In the genomic region with DNA sequence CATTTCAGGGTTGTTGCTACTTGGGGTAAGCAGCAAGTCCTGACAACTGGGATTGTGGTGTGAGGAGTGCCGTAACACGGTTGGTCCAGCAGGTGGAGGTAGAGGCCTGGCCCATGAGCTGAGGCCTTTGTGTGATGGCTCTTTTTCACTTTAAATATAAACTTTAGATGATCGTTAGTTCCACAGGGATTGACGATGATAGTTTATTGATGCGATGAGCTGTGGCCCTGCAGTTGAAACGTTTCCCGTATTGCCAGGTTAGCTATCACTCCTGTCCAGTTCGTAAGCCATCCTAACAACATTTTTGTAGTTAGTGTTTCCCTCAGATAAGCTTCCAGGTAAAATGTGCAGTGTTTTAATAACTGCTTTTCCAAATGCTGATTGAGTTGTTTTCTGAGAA, we compare ENCODE assay signal across 7 mouse cellular contexts. TPM values are rescaled to one million over a fixed set of nuclear protein-coding genes. Genes with fewer than 3 reads are reported as not detected.
DNase-seq lines count a peak whose midpoint lies in the region; ATAC-seq and TF ChIP-seq lines count a peak whose summit lies in the region.

No protein-coding gene starts in this region.

- TF ChIP-seq POLR2A in kidney, adult 2 months (IDR thresholded peaks at IDR 0.05; ENCODE audit: low read depth, low read length) = no peak

- TF ChIP-seq EP300 in liver, embryonic 14.5 days (IDR thresholded peaks at IDR 0.05; ENCODE audit: low read depth) = peak; percentile 96

- no peak overlapping the region for H3K4me3 ChIP-seq in kidney, adult 2 months (ENCODE audit: insufficient read depth, low read depth, low read length)
- no peak overlapping the region for H3K4me3 ChIP-seq in liver, embryonic 14.5 days (ENCODE audit: insufficient read depth in 1 of 2, low read depth in 2 of 2, low read length in 2 of 2)

- H3K4me1 ChIP-seq in kidney, adult 2 months (ENCODE audit: control insufficient read depth, insufficient read depth, low read length) = peaks cover 2% of the 10 kb centered on the region; the same call in 1 of the 2 replicates
- peaks cover 44 to 45% of the 10 kb centered on the region in 2 experiments for H3K4me1 ChIP-seq in liver, embryonic 14.5 days (replicated peaks; ENCODE audit: control insufficient read depth in 2 of 2, insufficient read depth in 2 of 2, low read length in 1 of 2)

- no peaks in the 10 kb centered on the region for H3K27me3 ChIP-seq in kidney, adult 2 months (replicated peaks; ENCODE audit: control insufficient read depth, insufficient read depth, low read length)
- no peaks in the 10 kb centered on the region for H3K27me3 ChIP-seq in liver, embryonic 14.5 days (ENCODE audit: control insufficient read depth, insufficient read depth, low read length)

- H3K4me2 ChIP-seq in liver, embryonic 14.5 days (ENCODE audit: low read depth) = peak overlapping the region; percentile 56

- peak; percentile 78 for DNase-seq in CD4-positive, CD25-positive, alpha-beta regulatory T cell, adult 2 months (ENCODE audit: low read depth, low spot score)
- peak; percentile 39 for DNase-seq in MN1 (ENCODE audit: low spot score)
- DNase-seq in cerebellum, adult 9-11 months = peak; percentile 16
- peak; percentile 43 for DNase-seq in gastrocnemius, postnatal 10 days
- peak; percentile 72 for DNase-seq in kidney, adult 2 months
- DNase-seq in liver, embryonic 14.5 days (ENCODE audit: low read depth in 3 of 3, low spot score in 3 of 3) = peak; percentile 65 to 90 (median 72)
- DNase-seq in ovary, postnatal 14 days (ENCODE audit: low spot score) = peak; percentile 54

- no peaks in the 10 kb centered on the region for H3K9me3 ChIP-seq in liver, embryonic 14.5 days (ENCODE audit: control insufficient read depth, low read length)

- H3K9ac ChIP-seq in liver, embryonic 14.5 days (replicated peaks) = peak overlapping the region; percentile 5

- 41% methylated on average over 8 of the region's 8 CpGs for WGBS in kidney, adult 2 months
- 13% methylated on average over 8 of the region's 8 CpGs for WGBS in liver, embryonic 14.5 days (ENCODE audit: insufficient replicate concordance)

- no peak overlapping the region for H3K27ac ChIP-seq in kidney, adult 2 months (ENCODE audit: insufficient read depth, low read depth, low read length)
- peak overlapping the region; percentile 76 for H3K27ac ChIP-seq in liver, embryonic 14.5 days

- ATAC-seq in liver, embryonic 14.5 days (ENCODE audit: insufficient read depth) = peak; percentile 81

- TF ChIP-seq CTCF in kidney, adult 2 months (conservative IDR thresholded peaks at IDR 0.05; ENCODE audit: insufficient read depth, insufficient read length, low read depth, low read length) = peak; percentile 98
- peak; percentile 99 for TF ChIP-seq CTCF in liver, embryonic 14.5 days (IDR thresholded peaks at IDR 0.05; ENCODE audit: low read depth)

- no peaks in the 10 kb centered on the region for H3K36me3 ChIP-seq in kidney, adult 2 months (ENCODE audit: control insufficient read depth, insufficient read depth, low read length)
- no peaks in the 10 kb centered on the region for H3K36me3 ChIP-seq in liver, embryonic 14.5 days (replicated peaks; ENCODE audit: control insufficient read depth, insufficient read depth, low read depth)

RNA-seq across cellular contexts. Expression of a gene that starts 46.4 kb away (rescaled TPM):
- total RNA-seq in gastrocnemius, postnatal 10 days (2021) = 10 to 100 TPM; 10.5 to 14.7 TPM
- polyA plus RNA-seq in kidney, adult 2 months (2012; rRNA removed) = 7.0 and 7.1 TPM in 2 replicates
- 2.6 TPM in 2 replicates for polyA plus RNA-seq in liver, embryonic 14.5 days (2012; rRNA removed)
- 0.84 and 0.90 TPM in 2 replicates for polyA plus RNA-seq in liver, embryonic 14.5 days (2014; fragmentation: Nextera tagmentation; extraction: Ambion mirVana)

Comparison
In these comparisons a context has a peak if more than half of its experiments do, and no peak if none do; other contexts are left out.
1. DNase-seq: peak in every context shown above with its lines; median percentile 78 in CD4-positive, CD25-positive, alpha-beta regulatory T cell, adult 2 months; 72 in kidney, adult 2 months; 72 in liver, embryonic 14.5 days; 54 in ovary, postnatal 14 days; 43 in gastrocnemius, postnatal 10 days; 39 in MN1; 16 in cerebellum, adult 9-11 months.